Mouse (Mus musculus) inflammation-experienced regulatory T-cells (primary cell): ENCODE results near the gene Pnrc2. TPM values are rescaled to one million over a fixed set of nuclear protein-coding genes. Genes with fewer than 3 reads are reported as not detected.

Experiments used
- polyA plus RNA-seq, 2 experiments: library from polyadenylated mRNA; unstranded; fragments of 100-300 nt; shearing (Covaris generic); gene quantifications; one replicate each; pipeline ENCODE4 v1.2.1; 2017

Gene Pnrc2
- polyA plus RNA-seq, result 100 to 1,000 TPM; 194 to 197 TPM

DNA sequence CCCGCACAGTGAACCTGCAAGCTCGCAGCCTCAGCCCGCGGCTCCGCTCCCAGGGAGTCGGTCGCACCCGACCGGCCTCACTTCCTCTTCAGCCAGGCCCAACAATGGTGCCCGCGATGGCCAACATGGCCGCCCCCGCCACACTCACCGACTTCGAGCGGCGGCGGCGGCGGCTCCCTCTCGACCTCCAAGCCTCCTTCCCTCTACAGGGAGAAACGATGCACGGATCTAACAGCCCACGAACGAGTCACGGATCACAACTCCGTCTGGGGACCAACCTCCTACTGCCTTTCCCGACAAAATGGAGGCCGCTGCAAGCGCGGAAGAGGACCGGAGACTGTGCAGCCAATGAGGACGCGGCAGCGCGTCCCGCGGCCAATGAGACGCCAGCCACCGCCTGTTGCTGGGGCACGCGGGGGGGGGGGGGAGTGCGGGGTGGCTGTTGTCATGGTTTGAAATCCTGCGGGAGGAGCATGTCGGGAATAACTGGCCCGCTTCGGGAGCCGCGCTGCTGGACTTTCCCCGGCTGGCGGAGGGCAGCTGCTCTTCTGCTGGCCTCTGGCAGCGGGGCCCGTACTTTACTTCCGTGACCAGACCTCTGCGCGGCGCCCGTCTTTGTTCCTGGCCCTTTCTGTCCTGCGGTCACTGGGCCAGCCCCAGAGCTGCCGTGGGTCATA lies at the start of gene Pnrc2:
Gene Pnrc2, minus strand, starts transcription at position 325 of the 677 bp plus-strand sequence.

GRCm38 (mm10) chr4:135920304-135921241 lies 46.9 kb upstream of the Pnrc2 start, which contains the start of gene Fuca1:
Gene Fuca1 (plus strand): TSS chr4:135920735.

DNA sequence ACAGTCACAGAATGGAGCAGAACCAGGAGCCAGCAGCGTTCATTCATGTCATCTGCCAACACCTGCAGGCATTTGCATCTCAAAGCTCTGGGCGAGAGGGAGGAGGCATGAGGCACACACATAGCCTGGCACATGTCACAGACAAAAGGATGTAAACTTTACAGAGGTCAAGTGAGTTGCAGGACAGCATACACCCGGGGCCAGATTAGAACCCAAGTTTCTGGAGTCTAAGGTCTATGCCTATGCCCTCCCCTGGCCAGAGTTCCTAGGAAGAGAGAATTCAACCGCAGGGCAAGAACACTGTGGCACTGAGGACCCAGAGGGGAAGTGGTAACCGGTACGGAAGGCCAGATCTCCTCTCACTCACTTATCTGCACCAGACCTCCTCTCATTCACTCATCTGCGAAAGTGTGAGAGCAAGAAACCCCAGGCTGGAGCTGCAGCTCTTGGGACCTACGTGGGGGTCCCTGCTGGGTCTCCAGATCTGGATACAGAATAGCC lies 21.5 kb upstream of the Pnrc2 start, which contains the start of gene Cnr2:
Gene Cnr2, plus strand, starts transcription at position 324 of the 501 bp plus-strand sequence.

GRCm38 (mm10) chr4:135855536-135856222 lies 18.0 kb downstream of the Pnrc2 start, which contains the start of gene Srsf10:
Gene Srsf10 (plus strand): TSS chr4:135855747.

Other genes with a start within 250 kb of the Pnrc2 start
- gene Ifnlr1, start 187.6 kb downstream of the Pnrc2 start, polyA plus RNA-seq, result under 1 TPM in 1 of 2 experiments, not detected in 1; 0.48 TPM
- gene Il22ra1, start 145.7 kb downstream of the Pnrc2 start, polyA plus RNA-seq, result under 1 TPM in 1 of 2 experiments, not detected in 1; 0.22 TPM
- 1 to 10 TPM in 1 of 2 experiments, not detected in 1; 1.1 TPM for gene Myom3, start 114.1 kb downstream of the Pnrc2 start, polyA plus RNA-seq
- 100 to 1,000 TPM; 116 to 134 TPM for gene Srsf10, start 18.1 kb downstream of the Pnrc2 start, polyA plus RNA-seq
- 10 to 100 TPM; 13.2 to 14.8 TPM for gene Cnr2, start 21.5 kb upstream of the Pnrc2 start, polyA plus RNA-seq
- 100 to 1,000 TPM in 1 of 2 experiments, 10 to 100 TPM in 1; 74.6 to 101 TPM for gene Fuca1, start 46.9 kb upstream of the Pnrc2 start, polyA plus RNA-seq
- gene Hmgcl, start 72.6 kb upstream of the Pnrc2 start, polyA plus RNA-seq, result 10 to 100 TPM; 69.9 to 82.9 TPM
- 10 to 100 TPM; 20.6 to 40.7 TPM for gene Gale, start 89.9 kb upstream of the Pnrc2 start, polyA plus RNA-seq
- gene Lypla2, start 98.8 kb upstream of the Pnrc2 start, polyA plus RNA-seq, result 100 to 1,000 TPM; 306 to 344 TPM
- 10 to 100 TPM; 68.2 to 78.0 TPM for gene Pithd1, start 113.4 kb upstream of the Pnrc2 start, polyA plus RNA-seq
- gene Eloa, start 147.9 kb upstream of the Pnrc2 start, polyA plus RNA-seq, result 10 to 100 TPM; 61.6 to 61.8 TPM
- 100 to 1,000 TPM; 254 to 257 TPM for gene Rpl11, start 179.6 kb upstream of the Pnrc2 start, polyA plus RNA-seq